32 mouse cellular contexts compared by ENCODE assay signal in the genomic region with DNA sequence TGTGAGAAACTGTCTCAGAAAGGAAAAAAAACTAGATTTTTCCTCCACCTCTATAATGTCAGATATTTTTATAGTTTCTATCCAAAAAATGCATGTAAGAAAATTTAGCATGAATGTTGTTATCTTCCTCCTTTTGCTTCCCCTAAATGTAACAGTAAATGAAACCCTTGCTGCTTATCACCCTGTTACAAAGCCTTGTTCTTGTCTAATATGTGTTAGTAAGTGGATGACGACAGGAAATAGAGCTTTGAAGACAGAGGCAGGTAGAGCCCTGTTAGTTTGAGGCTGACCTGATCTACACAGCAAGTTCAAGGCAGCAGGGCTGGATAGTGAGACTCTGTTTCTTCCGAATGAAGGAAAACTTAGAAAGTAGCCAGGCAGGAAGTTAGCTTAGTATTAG. TPM values are rescaled to one million over a fixed set of nuclear protein-coding genes. Genes with fewer than 3 reads are reported as not detected.
A peak's percentile ranks its signal among the peaks of the same experiment; 100 is the strongest.
DNase-seq lines count a peak whose midpoint lies in the region; ATAC-seq lines count a peak whose summit lies in the region.
"Had no signal": no experiment of that assay in that cellular context is flagged by ENCODE, and none has a peak within 500 bp of the region (broad histone marks: within the 10 kb centered on the region; RNA-seq: fewer than 3 reads in every experiment).

No protein-coding gene starts in this region.

- no peak overlapping the region for H3K27ac ChIP-seq in forebrain, embryonic 14.5 days (ENCODE audit: low read depth, low read length)
- H3K27ac ChIP-seq: embryonic facial prominence, embryonic 10.5 days; embryonic facial prominence, embryonic 13.5 days; forebrain, embryonic 10.5 days; forebrain, embryonic 13.5 days; heart, adult 2 months; heart, embryonic 10.5 days; heart, embryonic 13.5 days; hindbrain, embryonic 14.5 days; hindbrain, postnatal 0 days had no signal

- no peaks in the 10 kb centered on the region for H3K4me1 ChIP-seq in forebrain, embryonic 14.5 days (ENCODE audit: control insufficient read depth, insufficient read depth, low read length)
- H3K4me1 ChIP-seq: forebrain, embryonic 10.5 days; forebrain, embryonic 13.5 days; heart, embryonic 10.5 days had no signal

- H3K36me3 ChIP-seq in forebrain, embryonic 14.5 days (ENCODE audit: control insufficient read depth, insufficient read depth, low read length): no peaks in the 10 kb centered on the region
- H3K36me3 ChIP-seq: embryonic facial prominence, embryonic 13.5 days; forebrain, embryonic 10.5 days; heart, embryonic 10.5 days; heart, embryonic 13.5 days had no signal

- H3K27me3 ChIP-seq in forebrain, embryonic 14.5 days (replicated peaks; ENCODE audit: control insufficient read depth, insufficient read depth, low read length): no peaks in the 10 kb centered on the region
- H3K27me3 ChIP-seq: CH12.LX; embryonic facial prominence, embryonic 13.5 days; forebrain, embryonic 13.5 days; heart, embryonic 13.5 days had no signal

- H3K9me3 ChIP-seq in forebrain, embryonic 14.5 days (replicated peaks; ENCODE audit: control insufficient read depth, low read length): no peaks in the 10 kb centered on the region
- H3K9me3 ChIP-seq: embryonic facial prominence, embryonic 10.5 days; embryonic facial prominence, embryonic 13.5 days; forebrain, embryonic 10.5 days; forebrain, embryonic 13.5 days; G1E; heart, embryonic 10.5 days; heart, embryonic 13.5 days had no signal

- WGBS in forebrain, embryonic 14.5 days: 93% methylated on average over 2 of the region's 2 CpGs

- no peak overlapping the region for H3K4me2 ChIP-seq in forebrain, embryonic 14.5 days (ENCODE audit: low read length)
- H3K4me2 ChIP-seq: embryonic facial prominence, embryonic 13.5 days; forebrain, embryonic 13.5 days; heart, embryonic 13.5 days; hindbrain, embryonic 14.5 days had no signal

- no peak overlapping the region for H3K9ac ChIP-seq in forebrain, embryonic 14.5 days (ENCODE audit: low read length)
- H3K9ac ChIP-seq: embryonic facial prominence, embryonic 13.5 days; forebrain, embryonic 13.5 days; forebrain, postnatal 0 days; heart, embryonic 13.5 days; hindbrain, embryonic 14.5 days had no signal

- no peak for DNase-seq in frontal cortex, adult 2 months (ENCODE audit: extremely low spot score in 1 of 2, low spot score in 1 of 2)
- peak; percentile 34 for DNase-seq in T-cell, adult 2 months (ENCODE audit: low spot score)
- DNase-seq in forebrain, embryonic 14.5 days (ENCODE audit: low spot score): no peak
- no peak for DNase-seq in thymus, postnatal 0 days (ENCODE audit: low spot score)
- DNase-seq in retina, embryonic 14.5 days (ENCODE audit: low spot score): no peak
- DNase-seq: adrenal gland, postnatal 10 days; adrenal gland, postnatal 36 days; B cell, adult 2 months; cerebellum, adult 11 months; cerebellum, adult 9-11 months; embryo, embryonic 11 days; forebrain, postnatal 0 days; gastrocnemius, postnatal 10 days; gastrocnemius, postnatal 36 days; heart, adult 2 months; heart, postnatal 14 days; heart, postnatal 4 days had no signal

- no peak overlapping the region for H3K4me3 ChIP-seq in forebrain, embryonic 14.5 days (ENCODE audit: low read depth, low read length)
- H3K4me3 ChIP-seq: embryonic facial prominence, embryonic 10.5 days; embryonic facial prominence, embryonic 13.5 days; erythroblast, embryonic 14.5 days; forebrain, embryonic 10.5 days; forebrain, embryonic 13.5 days; heart, adult 2 months; heart, embryonic 10.5 days; heart, embryonic 13.5 days had no signal

- ATAC-seq in frontal cortex, adult (ENCODE audit: low TSS enrichment): 0 out of 2 replicates have a peak, but pooled peaks have one; percentile 2
- ATAC-seq in megakaryocyte progenitor cell, adult 5-6 weeks (replicated peaks; ENCODE audit: poor library complexity): peak; percentile 58
- ATAC-seq in forebrain, embryonic 14.5 days: no peak
- ATAC-seq: forebrain, embryonic 13.5 days; forebrain, postnatal 0 days; hindbrain, postnatal 0 days; inflammation-experienced regulatory T-cells, adult 6 months; intestine, embryonic 16.5 days had no signal

RNA-seq across cellular contexts. Expression of a gene that starts 14.5 kb away (rescaled TPM):
- 17.0 TPM in 2 replicates for polyA plus RNA-seq in frontal cortex, adult 2 months (2012; rRNA removed)
- total RNA-seq in megakaryocyte progenitor cell, adult 5-6 weeks (2015): 23.7 and 25.4 TPM in 2 replicates
- total RNA-seq in megakaryocyte progenitor cell, adult 5-6 weeks (2017): 18.9 and 20.5 TPM in 2 replicates
- polyA plus RNA-seq in forebrain, embryonic 14.5 days (2014; fragmentation: Nextera tagmentation; extraction: Ambion mirVana): 26.7 and 28.4 TPM in 2 replicates
- polyA plus RNA-seq in thymus, postnatal 0 days (2015; fragmentation: Nextera tagmentation; extraction: Ambion mirVana): 18.0 and 19.5 TPM in 2 replicates
